Mouse (Mus musculus) brain, adult 2 months (tissue): ENCODE results near the gene Zfp324.

Experiments
- DNase-seq: peaks from one replicate; pipeline ENCODE4 v3.0.0; 2011; ENCODE audit warnings: low read depth, low spot score

Gene Zfp324

GRCm38 (mm10) chr7:12966104-12966845, 637 bp downstream of the Zfp324 start:
- peak; percentile 85 for DNase-seq

- no peak for DNase-seq
Measured at GRCm38 (mm10) chr7:12970906-12971305, 5.3 kb downstream of the Zfp324 start.

- peak; percentile 100 for DNase-seq
Measured at GRCm38 (mm10) chr7:12977682-12978389, 12.2 kb downstream of the Zfp324 start, which contains the start of gene Zfp446. TSS of gene Zfp446 (plus strand) at chr7:12977848.

GRCm38 (mm10) chr7:12978931-12979722, 13.5 kb downstream of the Zfp324 start:
- DNase-seq = no peak

GRCm38 (mm10) chr7:12979776-12980175, 14.1 kb downstream of the Zfp324 start:
- no peak for DNase-seq

GRCm38 (mm10) chr7:12980291-12980690, 14.7 kb downstream of the Zfp324 start:
- DNase-seq = no peak

DNA sequence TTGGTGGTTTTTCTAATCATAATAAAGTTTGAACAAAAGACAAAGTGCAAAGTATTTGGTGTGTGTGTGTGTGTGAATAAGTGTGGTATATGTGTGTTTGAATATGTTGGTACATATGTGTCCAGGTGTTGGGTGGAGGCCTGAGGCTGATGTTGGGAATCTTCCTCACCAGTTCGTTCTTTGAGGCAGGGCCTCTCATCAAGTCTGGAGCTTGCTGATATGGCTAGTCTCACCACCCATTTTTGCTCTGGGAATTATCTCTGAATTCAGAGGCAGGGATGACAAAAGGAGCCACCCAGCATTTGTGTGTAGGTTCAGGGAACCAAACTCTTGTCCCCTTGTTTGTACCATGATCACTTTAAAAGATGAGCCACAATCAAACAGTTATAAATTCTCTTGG, 20.1 kb downstream of the Zfp324 start:
- no peak for DNase-seq

- DNase-seq = no peak
Measured at GRCm38 (mm10) chr7:12986906-12987305, 21.3 kb downstream of the Zfp324 start.

DNA sequence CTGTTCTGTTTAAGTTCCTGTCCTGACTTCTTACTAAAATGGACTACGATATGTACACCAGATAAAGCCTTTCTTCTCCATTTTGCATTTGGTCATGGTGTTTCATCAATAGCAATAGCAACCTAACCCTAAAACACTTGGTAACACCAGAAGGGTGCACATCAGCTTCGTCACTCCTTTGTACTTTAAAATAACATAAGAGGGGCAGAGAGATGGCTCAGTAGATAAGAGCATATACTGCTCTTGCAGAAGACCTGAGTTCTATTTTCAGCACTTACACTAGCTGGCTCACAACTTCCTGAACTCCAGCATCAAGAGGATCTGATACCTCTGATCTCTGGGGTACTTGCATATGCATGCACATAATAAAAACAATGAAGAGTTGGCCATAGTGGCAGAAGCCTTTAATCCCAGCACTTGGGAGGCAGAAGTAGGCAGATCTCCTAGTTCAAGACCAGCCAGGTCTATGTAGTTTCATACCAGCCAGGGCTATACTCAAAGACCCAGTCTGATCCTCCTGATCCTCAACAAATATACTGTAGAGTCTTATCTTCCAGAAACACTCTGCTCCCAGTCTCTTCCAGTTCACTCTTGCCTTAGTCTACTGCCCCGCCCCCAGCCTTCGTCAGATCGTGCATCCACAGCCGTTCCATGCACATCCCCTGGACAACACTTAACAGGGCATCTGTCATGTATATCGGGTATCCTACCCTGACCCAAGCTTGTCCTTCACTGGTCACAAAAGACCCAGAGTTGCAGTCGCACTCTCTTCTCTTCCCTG, 22.0 kb downstream of the Zfp324 start:
- DNase-seq = no peak

- DNase-seq = peak; percentile 25
Measured at GRCm38 (mm10) chr7:12992222-12992621, 26.6 kb downstream of the Zfp324 start.

GRCm38 (mm10) chr7:12993148-12993547, 27.5 kb downstream of the Zfp324 start:
- no peak for DNase-seq

DNA sequence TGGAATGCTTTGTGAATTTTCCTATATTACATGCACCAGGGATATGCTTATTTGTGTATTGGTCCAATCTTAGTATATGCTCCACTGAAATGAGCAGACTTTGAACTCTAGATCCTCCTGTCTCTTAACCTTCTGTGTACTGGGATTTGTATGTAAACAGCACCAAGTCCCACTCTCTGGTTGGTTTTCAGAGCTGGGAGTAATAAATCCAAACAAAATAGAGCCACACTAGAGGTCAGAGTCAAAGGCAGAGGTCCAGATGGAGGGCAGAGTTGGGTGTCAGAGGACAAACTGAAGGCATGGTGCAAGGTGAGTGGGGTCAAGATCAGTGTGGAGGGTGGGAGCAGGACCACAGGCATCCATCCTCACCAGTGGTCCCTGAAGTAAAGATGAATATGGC, 30.2 kb downstream of the Zfp324 start:
- no peak for DNase-seq

GRCm38 (mm10) chr7:12997230-12997629, 31.6 kb downstream of the Zfp324 start:
- DNase-seq = no peak

GRCm38 (mm10) chr7:12998053-12998452, 32.4 kb downstream of the Zfp324 start, which contains the start of gene Slc27a5:
TSS of gene Slc27a5 (minus strand) at chr7:12998192.
- DNase-seq = no peak

GRCm38 (mm10) chr7:12998851-12999250, 33.2 kb downstream of the Zfp324 start, which contains the start of gene Trim28:
TSS of gene Trim28 (plus strand) at chr7:12999114.
- DNase-seq = no peak

DNA sequence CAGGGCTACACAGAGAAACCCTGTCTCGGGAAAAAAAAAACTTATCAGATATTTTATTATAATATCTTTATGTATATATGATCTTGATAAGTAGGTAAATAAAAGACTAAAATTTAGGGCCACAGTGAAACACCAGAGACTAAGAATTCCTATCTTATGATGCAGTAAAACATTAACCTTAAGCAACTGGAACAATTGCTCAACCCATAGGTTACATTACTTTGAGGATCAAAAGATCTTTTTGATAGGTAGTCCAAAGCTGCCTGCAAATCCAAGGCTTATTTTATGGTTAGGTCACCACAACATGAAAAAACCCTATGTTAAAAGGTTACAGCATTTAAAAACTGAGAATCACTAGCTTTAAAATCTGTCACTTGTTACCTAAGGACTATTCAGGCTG, 35.9 kb downstream of the Zfp324 start:
- DNase-seq = no peak

- no peak for DNase-seq
Measured at GRCm38 (mm10) chr7:13003380-13003779, 37.7 kb downstream of the Zfp324 start.

DNA sequence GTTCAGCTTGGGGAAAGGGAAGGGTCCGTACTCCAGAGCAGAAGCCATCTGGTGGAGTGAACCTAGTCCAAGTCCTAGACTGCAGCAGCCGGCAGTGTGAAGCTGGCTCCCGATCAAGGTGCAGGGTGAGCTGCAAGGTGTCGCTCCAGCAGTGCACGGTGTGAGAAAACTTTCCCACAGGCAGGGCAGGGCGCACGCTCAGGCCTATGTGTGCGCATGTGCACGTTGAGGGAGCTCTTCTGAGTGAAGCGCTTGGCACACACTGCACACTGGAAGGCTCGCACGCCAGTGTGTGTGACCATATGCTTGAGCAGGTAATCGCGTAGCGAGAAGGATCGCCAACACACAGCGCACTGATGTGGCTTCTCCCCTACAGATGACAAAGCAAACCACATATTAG, 40.4 kb downstream of the Zfp324 start:
- DNase-seq = peak; percentile 68

DNA sequence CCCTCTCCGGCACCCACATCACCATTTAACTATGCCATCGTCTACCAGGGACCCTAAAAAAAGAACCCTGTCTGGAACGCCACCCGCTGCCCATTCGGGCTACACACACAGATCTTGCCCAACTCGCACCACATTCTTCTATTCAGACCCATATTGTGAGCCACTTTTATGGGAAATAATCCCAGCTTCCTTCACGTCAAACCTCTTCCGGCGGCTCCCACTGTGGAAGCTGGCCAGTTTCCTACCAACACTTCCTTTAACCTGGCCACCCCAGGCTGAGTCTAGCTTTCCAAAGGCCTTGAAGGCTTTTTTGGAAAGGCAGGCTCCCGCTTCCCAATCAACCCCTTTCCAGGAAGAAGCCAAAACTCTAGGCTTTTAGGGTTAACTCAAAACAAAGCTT, 40.9 kb downstream of the Zfp324 start:
- DNase-seq = no peak

- no peak for DNase-seq
Measured at GRCm38 (mm10) chr7:13007341-13008092, 41.9 kb downstream of the Zfp324 start.
